Mouse (Mus musculus): ENCODE results near the gene Map2.

Gene Map2

GRCm38 (mm10) chr1:66175041-66175665, at the start of gene Map2:
Gene Map2, plus strand, starts transcription at chr1:66175273.
- peak; percentile 52 for DNase-seq

DNA sequence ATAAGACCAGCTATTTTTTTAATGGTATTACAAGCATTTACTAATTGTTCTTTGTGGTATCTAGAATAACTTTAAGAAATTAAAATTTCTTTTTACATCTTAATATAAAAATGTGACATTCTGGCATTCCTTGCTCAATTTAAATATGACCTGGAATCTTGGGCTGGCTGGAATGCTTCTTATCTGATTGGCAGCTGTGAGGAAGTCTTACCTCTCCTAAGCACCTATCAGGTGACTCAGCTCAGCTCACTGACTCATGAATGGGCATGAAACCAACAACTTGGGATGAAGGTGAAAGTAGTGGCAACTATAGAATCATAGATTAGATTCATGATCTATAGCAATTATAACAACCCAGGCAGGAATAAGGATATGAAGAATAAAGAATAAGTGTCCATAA, 42.1 kb upstream of the Map2 start:
- no peak for DNase-seq

GRCm38 (mm10) chr1:66135324-66135723, 39.7 kb upstream of the Map2 start:
- no peak for DNase-seq

- DNase-seq, result no peak
These were observed 34.4 kb upstream of the Map2 start for GRCm38 (mm10) chr1:66140686-66141085.

GRCm38 (mm10) chr1:66145180-66145579, 29.9 kb upstream of the Map2 start:
- no peak for DNase-seq

GRCm38 (mm10) chr1:66148825-66149514, 26.1 kb upstream of the Map2 start:
- DNase-seq, result no peak

GRCm38 (mm10) chr1:66150806-66151205, 24.3 kb upstream of the Map2 start:
- DNase-seq, result no peak

DNA sequence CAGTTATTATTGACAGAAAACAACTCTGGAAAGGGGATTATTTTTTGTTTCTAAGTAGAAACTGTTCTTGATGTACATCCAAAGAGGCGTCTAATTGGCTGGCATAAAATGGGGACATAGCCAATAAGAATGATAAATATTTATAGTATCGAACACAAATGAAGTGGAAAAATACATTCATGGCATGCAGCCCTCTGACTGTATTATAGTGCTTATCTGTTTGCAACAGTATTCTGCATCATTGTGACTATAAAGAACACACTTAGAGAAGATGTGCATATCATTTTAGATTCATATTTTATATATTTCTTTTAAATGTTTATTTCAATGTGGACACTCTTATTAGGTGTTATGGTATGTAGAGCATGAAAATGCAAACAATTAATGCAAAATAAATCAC, 17.9 kb upstream of the Map2 start:
- no peak for DNase-seq

GRCm38 (mm10) chr1:66157589-66157988, 17.5 kb upstream of the Map2 start:
- DNase-seq, result no peak

DNA sequence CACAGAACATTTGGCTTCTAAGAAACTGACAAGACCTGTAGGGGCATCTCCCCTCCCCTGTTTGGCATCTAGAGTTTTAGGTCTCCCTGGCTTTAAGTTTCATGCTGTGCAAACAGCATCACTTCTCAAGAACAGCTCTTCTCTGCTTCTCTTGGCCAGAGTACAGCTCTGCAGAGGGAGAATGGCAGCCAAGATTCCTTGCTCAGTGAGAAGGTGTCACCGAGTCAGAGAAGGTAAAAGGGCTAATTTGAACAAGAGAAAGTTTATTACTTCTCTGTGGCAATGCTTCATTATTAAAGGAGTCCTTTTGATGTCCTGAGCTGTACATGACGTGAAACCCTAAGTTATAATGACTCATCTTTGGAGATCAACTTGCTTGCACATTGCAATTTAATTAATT, 10.4 kb upstream of the Map2 start:
- DNase-seq, result no peak

- DNase-seq, result no peak
These were observed 6.4 kb upstream of the Map2 start for GRCm38 (mm10) chr1:66168722-66169121.

DNA sequence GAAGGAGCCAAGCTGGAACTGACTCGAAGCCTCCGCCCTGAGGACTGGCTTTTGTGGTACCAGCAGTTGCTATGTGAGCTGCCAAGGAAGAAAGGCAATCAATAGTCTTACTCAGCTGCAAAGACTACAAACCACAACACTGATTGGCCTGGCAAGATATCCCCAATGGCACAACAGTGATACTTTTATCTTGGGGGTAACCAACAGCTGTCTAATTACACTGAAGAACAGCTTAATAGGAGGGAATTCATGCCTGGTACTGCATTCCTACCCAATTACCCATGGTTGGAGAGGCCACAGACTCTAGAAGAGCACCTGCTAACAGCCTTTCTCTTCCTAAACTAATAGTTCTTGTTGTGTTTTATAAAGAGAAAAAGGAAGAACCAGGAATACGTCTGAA, 2.9 kb upstream of the Map2 start:
- no peak for DNase-seq

- DNase-seq, result no peak
These were observed 1.4 kb upstream of the Map2 start for GRCm38 (mm10) chr1:66173630-66174029.

GRCm38 (mm10) chr1:66176012-66176837, 1.2 kb downstream of the Map2 start:
- no peak for DNase-seq

DNA sequence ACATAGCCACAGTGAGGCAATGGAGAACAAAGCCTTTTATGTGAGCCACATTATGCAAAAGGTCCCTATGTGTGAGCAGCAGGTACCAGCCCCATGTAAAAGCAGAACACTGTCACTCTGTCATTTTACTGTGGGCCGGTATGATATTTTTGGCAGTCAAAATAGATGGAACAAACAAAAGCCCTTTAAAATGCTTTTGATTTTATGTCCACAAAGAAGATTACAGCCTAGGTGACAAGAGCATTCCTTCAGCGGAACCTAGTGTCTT, 1.7 kb downstream of the Map2 start:
- no peak for DNase-seq

GRCm38 (mm10) chr1:66177489-66178170, 2.6 kb downstream of the Map2 start:
- no peak for DNase-seq

GRCm38 (mm10) chr1:66187016-66187681, 12.1 kb downstream of the Map2 start:
- DNase-seq, result no peak

GRCm38 (mm10) chr1:66192401-66192800, 17.3 kb downstream of the Map2 start:
- DNase-seq, result no peak

- no peak for DNase-seq
These were observed 17.8 kb downstream of the Map2 start for GRCm38 (mm10) chr1:66192891-66193290.

DNA sequence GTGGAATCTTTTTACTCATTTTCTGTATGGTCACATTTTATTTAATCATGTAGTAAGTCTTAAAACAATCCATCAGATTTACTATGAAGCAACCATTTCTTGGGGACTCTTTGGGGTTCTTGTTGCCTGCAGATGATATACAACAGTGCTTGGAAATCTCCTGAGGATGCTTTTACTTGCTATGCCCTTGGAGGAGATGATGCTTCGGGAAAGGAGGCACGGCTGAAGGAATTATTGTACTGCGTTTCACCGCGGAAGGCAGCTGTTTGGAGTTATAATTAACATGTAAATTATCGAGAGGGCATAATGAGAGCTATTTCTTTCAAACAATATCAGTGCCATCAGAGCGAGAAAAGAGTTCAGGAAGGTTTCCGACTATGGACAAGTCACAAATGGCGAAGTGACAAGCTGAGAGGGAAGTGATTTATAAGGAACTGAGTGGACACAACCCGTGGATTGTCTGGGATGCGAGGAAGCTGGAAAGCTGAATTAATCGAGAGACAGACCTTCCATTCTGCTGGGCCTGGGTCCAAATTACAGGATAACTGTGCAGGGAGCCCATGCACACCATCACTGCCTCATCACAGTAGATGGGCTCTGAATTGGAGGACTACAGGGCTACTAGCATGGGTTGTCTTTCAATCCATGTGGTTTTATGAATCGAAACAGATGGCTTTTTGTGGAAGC, 20.1 kb downstream of the Map2 start:
- DNase-seq, result no peak

GRCm38 (mm10) chr1:66196240-66196639, 21.2 kb downstream of the Map2 start:
- no peak for DNase-seq

DNA sequence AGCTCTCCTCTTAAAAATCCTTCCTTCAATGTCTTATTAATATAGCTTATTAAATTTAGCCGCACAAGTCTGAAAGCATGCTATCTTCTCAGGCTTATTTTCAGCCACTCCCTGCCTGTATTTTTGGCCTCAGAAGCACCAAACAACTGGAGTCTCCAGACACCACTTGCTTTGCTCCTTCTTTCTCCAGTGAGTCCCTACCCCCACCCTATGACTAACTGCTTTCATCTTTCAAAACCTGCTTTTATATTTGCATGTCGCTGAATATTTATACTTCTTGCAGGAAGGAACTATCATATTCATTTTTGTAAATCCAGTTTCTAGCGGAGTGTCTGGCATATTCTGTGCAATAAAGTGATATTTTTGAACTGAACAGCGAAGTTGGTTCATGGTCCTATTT, 21.6 kb downstream of the Map2 start:
- DNase-seq, result no peak

Data from B cell, adult 2 months (primary cell).